Mouse (Mus musculus) myocyte (in vitro differentiated cells): ENCODE measurements at regions not wholly inside any gene's neighbourhood (a gene's known extent, or its start where the extent isn't known, plus 50 kb on each side); places are given as distances from the start of the nearest gene placed in this dataset.

Experiments used
- CEBPB ChIP-seq: IDR thresholded peaks from 2 replicates; pipeline ENCODE4 v1.6.1; 2011; ENCODE audit warnings: mild to moderate bottlenecking, moderate library complexity; ENCODE audit not compliant: poor library complexity, insufficient read depth, severe bottlenecking
- E2F4 ChIP-seq: IDR thresholded peaks from one replicate; pipeline ENCODE4 v1.6.1; 2011; ENCODE audit warnings: mild to moderate bottlenecking, control low read depth, moderate library complexity; ENCODE audit not compliant: insufficient read depth
- MAX ChIP-seq: IDR thresholded peaks from one replicate; pipeline ENCODE4 v1.6.1; 2011; ENCODE audit warnings: low read depth, mild to moderate bottlenecking, control low read depth
- MYOG ChIP-seq, 3 experiments: IDR thresholded peaks; one replicate each; pipeline ENCODE4 v1.6.1; 2011; ENCODE audit warnings: control low read depth in 2 of 3, low read depth in 2 of 3, mild to moderate bottlenecking in 2 of 3; ENCODE audit not compliant: insufficient read length in 2 of 3, control insufficient read depth in 1 of 3, insufficient read depth in 1 of 3
- POLR2A ChIP-seq: IDR thresholded peaks from one replicate; pipeline ENCODE4 v1.6.1; 2011; ENCODE audit warnings: low read depth, mild to moderate bottlenecking, control low read depth, moderate library complexity; ENCODE audit not compliant: insufficient read length
- POLR2AphosphoS2 ChIP-seq: IDR thresholded peaks from one replicate; pipeline ENCODE4 v1.6.1; 2011; ENCODE audit warnings: low read depth, control low read depth; ENCODE audit not compliant: insufficient read length
- TCF12 ChIP-seq: IDR thresholded peaks from one replicate; pipeline ENCODE4 v1.6.1; 2011; ENCODE audit warnings: mild to moderate bottlenecking, control low read depth; ENCODE audit not compliant: poor library complexity, insufficient read depth, severe bottlenecking
- USF1 ChIP-seq: IDR thresholded peaks from one replicate; pipeline ENCODE4 v1.6.1; 2011; ENCODE audit warnings: low read depth, mild to moderate bottlenecking, control low read depth, moderate library complexity

GRCm38 (mm10) chr17:44350949-44351244, 162.5 kb downstream of the Clic5 start:
- TF ChIP-seq POLR2A, result no peak
- TF ChIP-seq MAX, result no peak
- TF ChIP-seq USF1, result no peak
- TF ChIP-seq POLR2AphosphoS2, result no peak
- TF ChIP-seq E2F4, result no peak
- TF ChIP-seq CEBPB, result no peak
- no peak for TF ChIP-seq MYOG (IDR thresholded peaks at IDR 0.05; ENCODE audit: control insufficient read depth in 1 of 3, insufficient read depth in 1 of 3, insufficient read length in 2 of 3, low read depth in 2 of 3)
- TF ChIP-seq TCF12, result no peak
